Mouse (Mus musculus) intestine, postnatal 0 days (tissue): ENCODE measurements around the gene Acmsd. TPM values are rescaled to one million over a fixed set of nuclear protein-coding genes. Genes with fewer than 3 reads are reported as not detected.

Experiments used
- ATAC-seq: fragments of 200-750 bp; cut with Nextera tagmentation; 2 replicates; pipeline ENCODE4 v1.8.0; 2017; ENCODE audit warnings: mild to moderate bottlenecking, moderate TSS enrichment, moderate library complexity
- H3K27ac ChIP-seq: fragments of 300-500 bp; sonication (generic); 2 replicates; pipeline ENCODE4 v1.5.1; 2014; ENCODE audit warnings: mild to moderate bottlenecking, low read depth, low read length, moderate library complexity
- H3K27me3 ChIP-seq: fragments of 300-500 bp; sonication (generic); replicated peaks from 2 replicates; pipeline ENCODE4 v1.6.1; 2014; ENCODE audit warnings: low read length, mixed read lengths; ENCODE audit not compliant: control insufficient read depth, insufficient read depth
- H3K36me3 ChIP-seq: fragments of 300-500 bp; sonication (generic); 2 replicates; pipeline ENCODE4 v1.6.1; 2014; ENCODE audit warnings: mild to moderate bottlenecking, moderate library complexity; ENCODE audit not compliant: control insufficient read depth, insufficient read depth
- H3K4me1 ChIP-seq: fragments of 300-500 bp; sonication (generic); replicated peaks from 2 replicates; pipeline ENCODE4 v1.6.1; 2014; ENCODE audit warnings: antibody characterized with exemption, low read length, mixed read lengths; ENCODE audit not compliant: control insufficient read depth, insufficient read depth
- H3K4me2 ChIP-seq: fragments of 300-500 bp; sonication (generic); replicated peaks from 2 replicates; pipeline ENCODE4 v1.6.1; 2014; ENCODE audit warnings: low read depth, mild to moderate bottlenecking, moderate library complexity
- H3K4me3 ChIP-seq: fragments of 300-500 bp; sonication (generic); 2 replicates; pipeline ENCODE4 v1.5.1; 2014; ENCODE audit warnings: low read depth, low read length
- H3K9ac ChIP-seq: fragments of 300-500 bp; sonication (generic); 2 replicates; pipeline ENCODE4 v1.6.1; 2014; ENCODE audit warnings: mild to moderate bottlenecking, low read depth, low read length
- H3K9me3 ChIP-seq: fragments of 300-500 bp; sonication (generic); 2 replicates; pipeline ENCODE4 v1.6.1; 2016; ENCODE audit warnings: mixed run types; ENCODE audit not compliant: control insufficient read depth
- CTCF ChIP-seq: sonication (generic); IDR thresholded peaks from 2 replicates; pipeline ENCODE4 v1.5.1; 2016; ENCODE audit warnings: low read depth, mild to moderate bottlenecking, control low read depth, antibody characterized with exemption, moderate library complexity
- WGBS: fragments of 180-500 bp; shearing (Covaris S2); extraction: QIAGEN DNeasy Blood & Tissue Kit; methylation state at CpG from one replicate; pipeline ENCODE4 v1.1.7; 2014; 5-methylcytosine and 5-hydroxymethylcytosine counted together
- polyA plus RNA-seq: library from polyadenylated mRNA; unstranded; fragments of >200 nt; fragmentation: Nextera tagmentation; extraction: Ambion mirVana; gene quantifications from 2 replicates; pipeline ENCODE4 v1.2.1, GENCODE M21; 2015

Gene Acmsd
- polyA plus RNA-seq, 1 experiment from 2014 or later: not detected

DNA sequence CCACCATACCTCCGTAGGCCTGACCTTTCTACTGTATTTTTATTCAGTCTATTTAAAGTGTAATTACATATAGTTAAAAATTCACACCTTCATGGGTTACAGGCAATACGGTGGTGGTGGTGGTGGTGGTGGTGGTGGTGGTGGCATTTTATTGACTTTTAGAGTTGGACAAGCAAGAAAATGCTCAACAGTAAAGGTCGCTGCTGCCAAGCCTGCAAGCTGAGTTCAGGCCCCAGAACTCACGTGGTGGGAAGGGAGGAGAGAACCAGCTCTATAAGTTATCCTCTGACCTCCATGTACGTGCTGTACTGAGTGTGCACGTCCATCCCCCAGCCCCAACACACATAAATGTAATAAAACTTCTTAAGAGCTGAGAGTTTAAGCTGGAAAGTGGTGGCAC lies 87.2 kb downstream of the Acmsd start:
- Histone ChIP-seq H3K4me3 (no peak overlapping the region), H3K4me1 (no peaks in the 10 kb centered on the region), H3K9ac (no peak overlapping the region), H3K9me3 (no peaks in the 10 kb centered on the region), H3K27me3 (no peaks in the 10 kb centered on the region), H3K27ac (no peak overlapping the region), H3K36me3 (no peaks in the 10 kb centered on the region), H3K4me2 (no peak overlapping the region)
- no peak for ATAC-seq
- WGBS: 74% methylated on average over 6 of the region's 6 CpGs
- no peak for TF ChIP-seq CTCF

Other genes starting within 250 kb of the Acmsd start
- gene Tmem163, start 49.9 kb upstream of the Acmsd start, polyA plus RNA-seq: 0.26 and 0.44 TPM in 2 replicates
- gene Ccnt2, start 44.8 kb downstream of the Acmsd start, polyA plus RNA-seq: 17.7 and 21.1 TPM in 2 replicates
- gene Map3k19, start 125.6 kb downstream of the Acmsd start, polyA plus RNA-seq: not detected in 2 replicates
- 12.5 and 13.0 TPM in 2 replicates for gene Rab3gap1, start 139.4 kb downstream of the Acmsd start, polyA plus RNA-seq